ENCODE assay signal across 7 mouse cellular contexts in genomic region chr12:80736464-80737282, GRCm38 (mm10). TPM values are rescaled to one million over a fixed set of nuclear protein-coding genes. Genes with fewer than 3 reads are reported as not detected.
DNase-seq lines count a peak whose midpoint lies in the region; ATAC-seq and TF ChIP-seq lines count a peak whose summit lies in the region.

No protein-coding gene starts in this region.

- H3K4me2 ChIP-seq in lung, embryonic 14.5 days: no peak overlapping the region
- H3K4me2 ChIP-seq in limb, embryonic 13.5 days (replicated peaks): 0 out of 2 replicates have a peak overlapping the region, but pooled peaks have one; percentile 16

- WGBS in lung, embryonic 14.5 days: 23% methylated on average over 13 of the region's 13 CpGs
- 30% methylated on average over 13 of the region's 13 CpGs for WGBS in hindbrain, embryonic 10.5 days
- 23% methylated on average over 13 of the region's 13 CpGs for whole genome bisulfite sequencing in limb, embryonic 13.5 days

- H3K9ac ChIP-seq in lung, embryonic 14.5 days: no peak overlapping the region
- no peak overlapping the region; the same call in 1 of the 2 replicates for H3K9ac ChIP-seq in limb, embryonic 13.5 days

- H3K27me3 ChIP-seq in lung, embryonic 14.5 days (ENCODE audit: insufficient read depth, low read length): no peaks in the 10 kb centered on the region; the same call in 1 of the 2 replicates
- peaks cover 13% of the 10 kb centered on the region; the same call in 1 of the 2 replicates for H3K27me3 ChIP-seq in hindbrain, embryonic 10.5 days (ENCODE audit: insufficient read depth, poor library complexity, severe bottlenecking)
- peaks cover 29% of the 10 kb centered on the region for H3K27me3 ChIP-seq in limb, embryonic 13.5 days

- H3K36me3 ChIP-seq in lung, embryonic 14.5 days (ENCODE audit: insufficient read depth): no peaks in the 10 kb centered on the region
- H3K36me3 ChIP-seq in hindbrain, embryonic 10.5 days: no peaks in the 10 kb centered on the region
- H3K36me3 ChIP-seq in limb, embryonic 13.5 days: no peaks in the 10 kb centered on the region

- peak; percentile 41; the same call in 1 of the 2 replicates for ATAC-seq in lung, embryonic 14.5 days (ENCODE audit: insufficient read depth)
- ATAC-seq in limb, embryonic 13.5 days (ENCODE audit: low FRiP score, low read depth): no peak

- H3K27ac ChIP-seq in lung, embryonic 14.5 days (ENCODE audit: low read depth): no peak overlapping the region
- H3K27ac ChIP-seq in hindbrain, embryonic 10.5 days: peak overlapping the region; percentile 82
- no peak overlapping the region for H3K27ac ChIP-seq in limb, embryonic 13.5 days

- no peaks in the 10 kb centered on the region for H3K9me3 ChIP-seq in lung, embryonic 14.5 days (ENCODE audit: low read depth, low read length)
- H3K9me3 ChIP-seq in hindbrain, embryonic 10.5 days: no peaks in the 10 kb centered on the region
- H3K9me3 ChIP-seq in limb, embryonic 13.5 days: no peaks in the 10 kb centered on the region

- no peaks in the 10 kb centered on the region for H3K4me1 ChIP-seq in lung, embryonic 14.5 days (ENCODE audit: insufficient read depth)
- peaks cover 33% of the 10 kb centered on the region for H3K4me1 ChIP-seq in hindbrain, embryonic 10.5 days (replicated peaks)
- H3K4me1 ChIP-seq in limb, embryonic 13.5 days: peaks cover 12% of the 10 kb centered on the region

- H3K4me3 ChIP-seq in lung, embryonic 14.5 days (ENCODE audit: low read depth, low read length): no peak overlapping the region
- no peak overlapping the region; the same call in 1 of the 2 replicates for H3K4me3 ChIP-seq in hindbrain, embryonic 10.5 days
- no peak overlapping the region for H3K4me3 ChIP-seq in limb, embryonic 13.5 days

- DNase-seq in lung, embryonic 14.5 days: peak; percentile 80
- no peak for DNase-seq in lung, postnatal 14 days
- peak; percentile 80 for DNase-seq in embryo, embryonic 10.5 days (ENCODE audit: low spot score)
- DNase-seq in hindbrain, embryonic 10.5 days (ENCODE audit: low spot score): peak; percentile 64
- peak; percentile 71 for DNase-seq in right cerebral cortex, postnatal 14 days
- DNase-seq in c-Kit-positive CD71-positive TER-119-positive erythroid progenitor cells, embryonic 14.5 days (ENCODE audit: low spot score): no peak

- TF ChIP-seq CTCF in lung, embryonic 14.5 days (IDR thresholded peaks at IDR 0.05; ENCODE audit: low read depth): no peak

RNA-seq across cellular contexts. Expression of gene Ccdc177, which starts 23.8 kb away (rescaled TPM):
- polyA plus RNA-seq in lung, embryonic 14.5 days (2014; fragmentation: Nextera tagmentation; extraction: Ambion mirVana): 0.04 and 0.11 TPM in 2 replicates
- polyA plus RNA-seq in hindbrain, embryonic 10.5 days (2016; fragmentation: Nextera tagmentation; extraction: Ambion mirVana): 1.5 and 2.4 TPM in 2 replicates
- polyA plus RNA-seq in limb, embryonic 13.5 days (2015; fragmentation: Nextera tagmentation; extraction: Ambion mirVana): 0.06 and 0.14 TPM in 2 replicates

RNA-seq across cellular contexts. Expression of gene Plekhd1, which starts 44.3 kb away (rescaled TPM):
- 2.7 and 4.6 TPM in 2 replicates for polyA plus RNA-seq in lung, embryonic 14.5 days (2014; fragmentation: Nextera tagmentation; extraction: Ambion mirVana)
- 0.80 and 1.5 TPM in 2 replicates for polyA plus RNA-seq in hindbrain, embryonic 10.5 days (2016; fragmentation: Nextera tagmentation; extraction: Ambion mirVana)
- 0.10 and 0.11 TPM in 2 replicates for polyA plus RNA-seq in limb, embryonic 13.5 days (2015; fragmentation: Nextera tagmentation; extraction: Ambion mirVana)

RNA-seq across cellular contexts. Expression of gene Susd6, which starts 53.6 kb away (rescaled TPM):
- polyA plus RNA-seq in lung, embryonic 14.5 days (2014; fragmentation: Nextera tagmentation; extraction: Ambion mirVana): 20.5 and 21.2 TPM in 2 replicates
- 15.6 and 15.9 TPM in 2 replicates for polyA plus RNA-seq in hindbrain, embryonic 10.5 days (2016; fragmentation: Nextera tagmentation; extraction: Ambion mirVana)
- 14.3 and 15.7 TPM in 2 replicates for polyA plus RNA-seq in limb, embryonic 13.5 days (2015; fragmentation: Nextera tagmentation; extraction: Ambion mirVana)

Comparison
In these comparisons a context has a peak if more than half of its experiments do, and no peak if none do; other contexts are left out.
1. DNase-seq: peak in lung, embryonic 14.5 days (single experiment), embryo, embryonic 10.5 days (single experiment), hindbrain, embryonic 10.5 days (single experiment) and right cerebral cortex, postnatal 14 days (single experiment); none in lung, postnatal 14 days (single experiment) and c-Kit-positive CD71-positive TER-119-positive erythroid progenitor cells, embryonic 14.5 days (single experiment).